Mouse (Mus musculus): ENCODE data around the gene Slc24a4. TPM values are rescaled to one million over a fixed set of nuclear protein-coding genes. Genes with fewer than 3 reads are reported as not detected.

Gene Slc24a4
- 1 to 10 TPM; 1.3 to 2.0 TPM for total RNA-seq (2021)

DNA sequence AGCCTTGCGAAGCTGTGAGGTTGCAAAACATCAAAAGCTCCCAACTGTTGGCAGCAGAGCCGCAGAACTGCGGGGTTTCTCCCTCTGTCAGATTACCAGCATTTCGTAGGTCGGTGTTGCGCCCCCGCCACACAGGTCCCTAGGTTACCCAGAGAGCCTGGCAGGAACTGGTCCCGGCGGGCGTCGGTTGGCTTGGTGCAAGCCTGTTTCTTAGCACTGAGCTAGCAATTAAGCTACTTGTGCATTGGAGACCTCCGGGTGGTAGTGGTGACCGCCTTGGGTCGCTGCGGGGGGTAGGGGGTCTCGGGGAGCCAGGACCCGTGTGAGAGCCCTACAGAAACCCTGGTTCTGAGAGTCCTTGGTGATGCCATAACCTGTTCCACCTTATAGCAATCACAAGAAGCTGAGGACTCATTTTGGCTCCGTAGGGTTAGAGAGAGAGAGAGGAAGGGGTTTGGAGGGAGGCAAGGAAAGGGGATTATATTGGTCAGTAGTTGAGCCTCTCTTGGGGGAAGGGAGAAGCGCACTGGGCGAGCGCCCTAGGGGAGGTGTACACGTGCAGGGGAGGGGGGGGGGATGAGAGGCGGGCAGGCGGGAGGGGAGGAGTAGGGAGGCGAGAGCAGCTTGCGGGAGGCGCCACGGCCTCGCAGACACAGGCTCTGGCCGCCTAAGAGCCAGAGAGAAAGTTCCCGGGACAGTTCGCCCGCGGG is at the start of gene Slc24a4:
Gene Slc24a4, plus strand, starts transcription at position 653 of the 710 bp plus-strand sequence.
- peak in 1 of 2 experiments; percentile 5 for DNase-seq
- intact Hi-C loops (cut with DNase I) = no loop called here

DNA sequence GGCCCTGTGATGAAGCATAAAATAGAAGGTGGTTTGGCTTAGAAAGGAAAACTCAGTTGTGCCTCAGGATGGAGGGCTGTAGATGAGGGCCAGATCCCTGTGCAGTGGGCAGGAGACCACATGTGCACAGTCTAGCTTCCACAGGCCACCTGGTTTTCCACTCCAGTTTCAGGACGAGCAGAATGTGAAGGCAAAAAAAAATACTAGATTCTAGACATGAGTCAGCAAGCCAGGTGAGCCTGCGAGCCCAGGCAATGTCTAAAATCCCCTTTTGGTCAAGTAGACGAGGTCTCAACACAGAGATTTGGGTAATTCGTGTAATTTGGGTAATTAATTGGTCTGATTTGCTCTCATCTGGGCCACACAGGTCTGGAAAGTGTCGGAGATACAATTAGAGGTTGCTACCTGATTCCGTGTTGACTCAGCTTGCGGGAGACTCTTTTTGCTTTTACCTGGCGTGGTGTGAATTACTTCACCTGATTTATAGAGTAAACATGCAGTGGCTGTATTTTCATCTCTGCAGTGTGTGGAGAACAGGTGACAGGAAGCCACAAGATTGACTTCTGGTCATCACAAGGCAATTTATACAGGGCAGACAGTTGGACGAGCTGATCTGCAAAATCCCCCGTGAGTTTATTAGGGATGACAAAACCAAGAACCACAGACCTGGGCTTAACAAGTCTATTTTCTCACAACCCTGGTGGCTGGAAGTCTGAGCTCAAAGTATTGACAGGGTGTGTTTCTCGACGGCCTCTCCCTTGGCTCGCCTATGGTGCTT is 45.7 kb upstream of the Slc24a4 start:
- DNase-seq = no peak
- intact Hi-C loops (cut with DNase I) = no loop called here

DNA sequence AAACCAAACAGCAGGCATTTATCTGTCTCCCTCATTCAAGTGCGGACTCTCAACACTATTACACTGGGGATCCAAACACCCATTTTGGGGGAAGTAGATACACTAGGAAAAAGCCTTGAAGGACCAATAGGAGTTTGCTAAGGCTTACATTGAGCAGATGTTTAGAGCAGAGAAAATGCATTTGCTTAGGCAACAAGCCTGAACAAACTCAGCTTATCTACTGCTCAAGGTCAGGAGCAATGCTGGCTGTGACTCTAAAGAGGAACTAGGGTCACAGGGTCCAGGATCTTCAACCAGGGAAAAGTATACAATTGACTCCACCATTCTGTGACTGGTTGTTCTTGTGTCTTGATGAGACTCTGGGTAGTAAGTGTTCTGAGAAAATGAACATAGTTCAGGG is 38.0 kb upstream of the Slc24a4 start:
- no peak for DNase-seq
- intact Hi-C loops (cut with DNase I) = no loop called here

DNA sequence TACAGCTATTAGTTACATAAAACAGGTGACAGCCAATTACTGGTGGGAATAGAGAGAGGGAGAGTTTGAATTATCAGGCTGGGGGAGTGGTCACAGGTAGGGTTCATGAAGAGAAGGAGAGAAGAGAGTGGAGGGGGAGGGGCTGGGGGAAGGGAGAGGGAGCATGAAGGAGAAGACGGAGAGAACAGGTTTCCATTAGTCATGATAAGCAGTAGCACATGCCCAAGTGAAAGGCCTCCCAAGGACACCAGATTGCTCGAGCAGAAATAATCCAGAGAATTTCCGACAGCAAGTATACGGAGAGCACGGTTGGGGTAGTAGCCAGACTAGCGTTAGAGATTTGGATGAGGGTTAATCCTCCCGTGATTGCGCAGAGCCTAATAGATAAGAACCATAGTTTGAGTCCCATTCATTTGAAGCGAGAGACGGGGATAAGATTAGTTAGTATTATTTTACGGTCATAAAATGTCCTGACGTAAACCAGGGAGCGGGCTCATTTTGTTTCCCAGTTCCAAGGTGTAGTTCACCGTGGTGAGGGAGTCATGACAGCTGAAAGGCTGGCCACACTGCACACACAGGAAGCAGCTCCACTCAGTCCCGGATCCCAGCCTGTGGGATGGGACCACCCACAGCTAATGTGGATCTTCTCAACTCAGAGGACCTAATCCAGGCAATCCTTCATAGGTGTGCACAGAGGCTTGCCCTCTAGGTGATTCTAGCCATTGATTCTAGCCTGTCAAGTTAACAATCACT is 36.0 kb upstream of the Slc24a4 start:
- intact Hi-C loops (cut with DNase I) = no loop called here
- no peak for DNase-seq

DNA sequence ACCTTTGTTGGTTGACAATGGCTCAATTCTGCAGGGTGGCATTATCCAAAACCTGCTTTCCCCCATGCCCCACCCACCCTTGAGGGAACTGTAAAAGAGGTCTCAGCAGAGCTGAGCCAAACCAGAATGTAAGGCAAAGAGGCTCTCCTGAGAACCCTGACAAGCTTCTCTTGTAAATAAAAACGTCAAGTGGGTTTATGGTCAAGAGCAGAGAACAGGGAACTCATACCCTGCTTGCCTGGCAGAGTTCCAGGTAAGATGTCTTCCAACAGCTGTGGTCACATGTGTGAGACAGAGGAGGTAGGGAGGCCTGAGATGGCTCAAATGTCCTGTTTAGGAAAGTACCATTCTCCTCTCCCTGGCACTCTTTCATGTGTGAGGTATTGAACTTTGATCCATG is 22.5 kb upstream of the Slc24a4 start:
- intact Hi-C loops (cut with DNase I) = no loop called here

DNA sequence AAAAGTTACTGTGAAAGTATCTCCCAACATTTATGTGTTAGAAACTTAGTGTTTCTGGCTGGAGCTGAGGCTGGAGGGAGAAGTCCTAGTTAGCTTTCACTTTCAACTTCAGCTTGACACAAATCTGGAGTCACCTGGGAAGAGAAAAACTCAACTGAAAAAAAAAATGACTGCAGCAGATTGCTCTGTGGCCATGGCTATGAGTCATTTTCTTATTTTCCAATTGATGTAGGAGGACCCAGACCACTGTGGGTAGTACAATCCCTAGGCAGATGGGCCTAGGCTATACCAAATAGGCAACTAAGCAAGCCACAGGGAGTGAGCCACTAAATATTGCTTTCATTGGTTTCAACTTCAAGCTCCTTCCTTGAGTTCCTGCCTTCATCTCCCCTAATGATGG is 19.7 kb upstream of the Slc24a4 start:
- intact Hi-C loops (cut with DNase I) = no loop called here
- DNase-seq = no peak

More for the DNA sequence above, 22.5 kb upstream of the Slc24a4 start:
- DNase-seq = no peak

DNA sequence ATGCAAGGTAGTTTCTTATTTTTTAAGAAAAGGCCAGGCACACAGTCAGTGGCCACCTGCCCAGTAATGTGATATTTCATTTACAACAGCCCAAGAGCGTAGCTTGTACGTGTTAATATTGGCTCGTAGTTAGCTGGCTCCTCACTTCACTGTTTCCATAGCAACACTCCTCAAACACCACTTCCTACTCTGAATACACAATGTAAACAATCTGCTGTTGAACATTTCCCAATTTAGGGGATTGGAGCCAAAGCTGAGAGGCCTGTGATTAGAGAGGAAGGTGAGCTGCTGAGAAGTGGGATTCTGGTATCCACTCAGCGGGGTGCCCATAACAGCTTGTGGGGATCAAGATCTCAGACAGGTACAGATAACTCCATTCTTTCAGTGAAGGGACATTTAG is 16.0 kb upstream of the Slc24a4 start:
- intact Hi-C loops (cut with DNase I) = no loop called here
- no peak for DNase-seq

DNA sequence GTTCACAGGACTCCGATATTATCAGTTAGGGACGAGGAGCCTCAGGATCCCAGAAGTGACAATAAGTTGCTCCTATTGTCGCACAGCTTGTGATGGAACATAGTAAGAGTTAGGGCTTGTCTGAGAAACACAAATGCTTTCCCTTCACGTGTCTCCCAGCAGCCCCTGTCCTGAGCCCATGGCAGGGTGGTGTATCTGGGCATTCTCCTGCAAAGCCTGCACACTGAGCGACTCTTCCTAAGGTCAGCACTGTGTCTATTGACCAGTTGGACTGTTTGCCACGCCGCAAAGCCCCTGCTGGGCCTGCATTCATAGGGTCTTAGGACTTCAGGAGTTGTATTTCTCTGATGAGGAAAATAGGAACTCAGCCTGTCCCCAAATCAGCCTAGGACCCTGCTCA is 15.6 kb upstream of the Slc24a4 start:
- no peak for DNase-seq
- intact Hi-C loops (cut with DNase I) = no loop called here

DNA sequence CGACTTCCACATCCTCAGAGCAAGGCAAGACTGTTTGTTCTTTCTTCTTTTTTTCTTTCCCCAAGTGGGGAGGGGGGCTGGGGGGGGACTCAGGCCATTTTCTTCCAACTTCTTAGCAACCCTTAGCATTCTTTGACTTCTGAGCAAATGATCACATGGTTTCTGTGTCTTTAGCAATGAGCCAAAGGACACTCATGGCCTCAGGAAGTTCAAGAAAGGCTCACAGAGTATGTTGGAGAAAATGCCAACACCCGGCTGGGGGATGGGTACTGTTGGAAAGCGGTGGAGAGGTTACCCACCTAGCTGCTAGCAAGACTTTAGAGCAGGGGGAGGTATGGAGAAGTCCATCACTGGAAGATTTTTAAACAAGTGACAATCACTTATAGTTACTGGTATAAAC is 15.1 kb upstream of the Slc24a4 start:
- intact Hi-C loops (cut with DNase I) = no loop called here
- no peak for DNase-seq

DNA sequence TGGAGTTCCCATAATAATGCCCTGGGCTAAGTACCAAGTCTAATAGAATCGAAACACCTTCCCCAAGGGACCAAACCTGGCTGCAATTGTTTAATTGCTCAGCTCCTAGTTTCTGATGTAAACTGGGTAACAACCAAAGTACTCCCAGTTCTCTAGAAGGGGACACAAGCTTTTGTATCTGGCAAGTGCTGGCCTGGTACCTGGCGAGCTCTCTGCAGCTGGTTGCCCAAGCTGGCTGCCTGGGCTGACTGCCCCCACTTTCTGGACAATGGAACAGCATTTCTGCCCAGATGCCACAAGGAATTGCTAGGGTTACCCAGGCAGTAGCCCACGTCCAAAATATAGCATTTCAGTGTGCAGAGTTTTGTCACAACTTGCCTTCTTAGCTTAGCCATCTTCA is 12.0 kb upstream of the Slc24a4 start:
- intact Hi-C loops (cut with DNase I) = no loop called here
- no peak for DNase-seq

DNA sequence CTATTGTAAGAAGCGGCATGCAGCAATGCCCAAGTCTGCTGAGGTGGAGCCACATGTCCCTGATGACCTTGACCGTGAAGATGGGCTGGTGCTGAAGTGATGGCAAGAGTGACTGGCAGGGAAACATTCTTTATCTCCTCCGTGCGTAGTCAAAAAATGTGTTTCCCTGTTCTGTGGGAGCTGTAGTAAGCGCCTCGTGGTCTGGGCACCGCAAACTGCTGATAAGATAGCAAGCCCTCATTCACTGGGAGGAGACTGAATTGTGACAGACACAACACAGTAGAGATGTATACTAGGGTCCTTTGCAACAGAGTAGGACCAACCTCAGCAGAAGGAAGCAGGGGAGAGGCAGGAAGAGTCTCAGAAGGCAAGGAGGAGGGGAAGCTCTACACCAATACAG is 10.5 kb upstream of the Slc24a4 start:
- no peak for DNase-seq
- intact Hi-C loops (cut with DNase I) = no loop called here

DNA sequence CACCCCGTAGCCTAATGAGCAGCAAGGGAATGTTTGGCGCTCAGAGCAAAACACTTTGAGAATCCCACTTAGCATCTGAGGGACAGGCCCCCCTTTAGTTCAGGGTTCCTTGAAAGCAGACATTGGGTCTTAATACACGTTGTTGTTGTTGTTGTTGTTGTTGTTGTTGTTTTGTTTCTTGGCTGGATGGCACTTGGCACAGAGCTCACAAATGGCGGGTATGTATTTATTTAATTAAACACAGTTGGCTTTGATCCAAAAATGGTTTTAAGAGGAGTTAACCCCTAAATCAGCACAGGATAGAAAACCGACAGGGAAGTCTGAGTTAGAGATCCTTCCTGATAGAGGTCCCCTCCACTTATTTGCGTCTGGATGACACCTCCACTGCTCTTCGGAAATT is 932 bp upstream of the Slc24a4 start:
- intact Hi-C loops (cut with DNase I) = no loop called here
- no peak for DNase-seq

DNA sequence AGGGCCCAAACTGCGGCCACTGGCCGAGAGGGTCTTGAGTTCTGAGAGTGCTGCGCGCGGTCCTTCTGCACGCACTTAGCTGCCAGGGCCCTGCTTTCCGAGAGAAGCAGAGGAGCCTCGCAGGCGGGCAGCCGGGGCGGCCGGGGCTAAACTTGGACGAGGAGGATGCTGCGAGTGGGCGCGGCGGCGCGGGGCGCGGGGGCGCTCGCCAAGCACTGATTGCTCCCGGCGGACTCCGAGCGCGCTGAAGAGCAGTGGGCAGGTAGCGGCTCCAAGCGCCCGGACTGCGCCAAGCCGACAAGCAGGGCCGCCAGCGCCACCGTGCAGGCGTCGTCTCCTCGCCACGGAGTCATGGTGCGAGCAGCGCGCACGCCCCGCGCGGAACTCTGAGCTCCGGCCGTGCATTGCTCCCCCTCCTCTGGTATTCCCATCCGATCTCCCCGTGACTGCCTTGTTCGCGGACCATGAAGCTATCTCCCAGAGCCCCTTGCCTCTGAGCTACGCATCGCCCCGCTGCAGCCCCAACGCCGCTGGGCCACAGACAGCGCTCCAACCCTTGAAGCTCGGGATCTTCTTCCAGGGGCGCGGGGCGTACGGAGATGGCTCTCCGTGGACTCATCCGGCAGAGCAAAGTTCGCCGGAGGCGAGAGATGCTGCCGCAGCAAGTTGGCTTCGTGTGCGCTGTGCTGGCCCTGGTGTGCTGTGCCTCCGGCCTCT is 416 bp downstream of the Slc24a4 start:
- intact Hi-C loops (cut with DNase I) = no loop called here
- DNase-seq = peak; percentile 47 to 53

DNA sequence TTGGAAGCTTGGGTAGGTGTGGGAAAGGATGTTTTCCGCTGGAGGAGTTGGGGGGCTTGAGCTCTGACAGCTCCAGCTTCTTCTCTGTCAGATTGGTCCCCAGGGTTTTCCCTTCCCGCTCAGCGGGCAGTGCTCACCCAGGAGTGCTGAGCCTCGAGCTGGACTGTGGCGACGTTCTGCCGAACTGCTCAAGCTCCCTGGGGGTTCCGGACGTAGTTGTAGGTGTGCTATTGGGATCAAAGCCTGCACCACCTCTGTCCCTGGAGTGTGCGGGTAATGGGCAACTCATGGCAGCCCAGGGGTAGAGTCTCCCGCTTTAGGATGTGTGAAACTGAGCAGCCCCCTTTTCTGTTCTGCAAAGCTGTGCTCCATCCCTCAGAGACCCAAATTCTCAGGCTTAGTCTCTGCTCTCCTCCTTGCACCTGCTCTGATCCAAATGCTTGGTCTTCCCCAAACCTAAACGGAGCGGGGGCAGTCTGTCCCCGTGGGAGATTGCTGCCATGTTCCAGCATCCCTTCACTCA is 1.0 kb downstream of the Slc24a4 start:
- no peak for DNase-seq
- intact Hi-C loops (cut with DNase I) = no loop called here

DNA sequence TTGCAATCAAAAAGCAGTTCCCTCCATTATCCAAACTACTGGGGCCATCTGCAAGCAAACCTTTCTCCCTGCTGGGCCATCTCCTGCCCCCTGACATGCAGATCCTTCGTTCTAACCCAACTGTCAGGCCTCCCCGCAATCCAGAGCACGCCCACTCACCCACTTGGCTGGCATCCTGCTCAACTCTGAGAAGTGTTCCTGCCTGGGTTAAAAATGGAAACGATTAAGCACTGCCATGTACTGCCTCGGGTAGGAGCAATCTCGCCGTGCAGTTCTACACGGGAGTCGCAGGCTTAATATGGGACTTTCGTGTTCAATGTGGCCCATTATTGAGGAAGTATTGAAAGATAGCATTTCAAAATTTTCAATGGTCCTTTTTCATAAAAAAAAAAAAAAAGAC is 11.2 kb downstream of the Slc24a4 start:
- DNase-seq = peak; percentile 25 to 40

DNA sequence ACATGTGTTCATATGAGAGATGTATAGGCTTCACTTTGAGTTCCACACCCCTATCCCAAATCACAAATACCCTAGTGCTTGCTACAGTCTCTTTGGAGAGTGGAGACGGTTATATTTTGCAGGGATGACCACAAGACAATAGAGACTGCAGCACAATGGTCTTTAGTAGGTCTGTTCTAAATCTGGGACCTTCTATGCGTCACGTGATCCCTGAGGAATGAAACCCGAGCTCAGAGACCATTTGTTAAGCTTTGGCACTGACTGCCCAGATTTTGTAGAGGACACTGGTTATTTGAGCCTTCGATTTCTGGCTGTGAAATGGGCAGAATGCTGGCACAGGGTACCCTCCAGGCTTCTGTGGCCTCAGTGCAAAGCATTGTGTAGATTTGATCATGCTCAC is 12.8 kb downstream of the Slc24a4 start:
- intact Hi-C loops (cut with DNase I) = loop anchor here (2.0 kb wide), 1 partner anchor 41 kb away; no protein-coding TSS in a partner anchor
- no peak for DNase-seq

More for the DNA sequence above, 11.2 kb downstream of the Slc24a4 start:
- intact Hi-C loops (cut with DNase I) = loop anchor here (2.0 kb wide), 1 partner anchor 43 kb away; no protein-coding TSS in a partner anchor

DNA sequence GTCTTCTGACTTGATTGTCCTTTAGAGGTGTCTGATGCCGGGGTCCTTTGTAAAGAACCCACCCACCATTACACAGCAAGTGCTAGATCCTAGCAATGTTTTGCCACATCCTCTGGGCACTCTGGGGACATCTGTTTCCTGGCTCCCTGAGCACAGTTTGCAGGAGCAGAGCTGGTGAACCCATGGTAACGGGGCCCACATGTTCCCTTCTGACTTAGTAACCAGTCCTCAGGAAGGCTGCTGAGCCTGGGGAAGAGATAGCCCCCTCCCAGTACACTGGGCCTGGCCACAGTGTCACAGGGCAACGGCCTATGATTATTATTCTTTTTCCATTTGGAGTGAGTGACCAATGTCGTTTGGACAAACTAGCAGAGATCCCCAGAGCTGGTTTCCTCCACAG is 19.1 kb downstream of the Slc24a4 start:
- DNase-seq = no peak
- intact Hi-C loops (cut with DNase I) = no loop called here

DNA sequence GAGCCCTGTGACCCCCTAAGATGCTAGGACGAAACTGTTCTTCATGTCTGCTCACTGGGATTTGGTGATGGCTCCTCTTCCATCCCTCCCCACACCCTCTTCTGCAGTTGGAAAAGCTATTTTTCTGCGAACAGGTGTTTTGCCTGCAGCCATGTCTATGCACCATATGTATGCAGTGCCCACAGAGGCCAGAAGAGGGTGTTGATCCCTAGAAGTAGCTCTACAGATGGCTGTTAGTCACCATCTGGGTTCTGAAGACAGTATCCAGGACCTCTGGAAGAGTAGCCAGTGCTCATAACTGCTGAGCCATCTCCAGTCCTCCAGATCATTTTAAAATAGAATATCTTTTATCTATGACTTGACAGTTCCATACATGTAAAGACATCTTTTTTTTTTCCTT is 20.2 kb downstream of the Slc24a4 start:
- DNase-seq = no peak
- intact Hi-C loops (cut with DNase I) = no loop called here

DNA sequence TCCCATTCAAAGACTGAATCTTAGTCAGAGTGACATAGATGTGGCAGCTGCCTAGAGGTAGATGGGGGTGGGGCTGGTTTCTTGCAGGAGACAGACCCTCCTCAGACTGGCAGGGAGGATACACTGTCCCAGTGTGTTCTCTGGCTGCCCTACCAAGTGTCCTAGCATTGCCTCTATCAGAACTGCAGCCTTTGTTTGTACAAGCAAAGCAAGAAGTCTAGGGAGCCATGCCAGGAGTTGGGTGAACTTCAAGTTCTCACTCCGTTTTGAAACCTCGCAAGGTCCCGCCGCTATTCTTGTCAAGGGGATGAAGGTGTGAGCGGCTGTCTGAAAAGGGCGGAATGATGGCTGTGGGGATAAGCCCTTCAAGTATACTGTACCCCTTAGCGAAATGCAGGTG is 22.7 kb downstream of the Slc24a4 start:
- peak; percentile 58 to 59 for DNase-seq
- intact Hi-C loops (cut with DNase I) = no loop called here

DNA sequence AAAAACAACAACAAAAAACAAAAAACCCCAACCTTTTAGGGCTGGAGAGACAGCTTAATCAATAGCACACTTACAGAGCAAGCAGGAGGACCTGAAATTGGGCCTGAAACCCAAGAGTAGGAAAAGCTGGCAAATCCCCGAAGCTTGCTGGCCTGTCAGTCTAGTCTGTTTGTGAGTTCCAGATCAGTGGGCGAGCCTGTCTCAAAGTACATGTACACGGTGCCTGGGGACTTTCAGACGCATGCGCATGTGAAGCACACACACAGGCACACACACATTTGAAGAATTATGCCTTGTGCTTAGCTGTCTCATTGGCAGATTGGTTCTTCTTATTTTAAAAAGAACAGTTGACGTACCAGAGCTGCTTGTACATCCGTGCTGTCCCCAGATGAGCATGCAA is 25.3 kb downstream of the Slc24a4 start:
- no peak for DNase-seq
- intact Hi-C loops (cut with DNase I) = no loop called here

DNA sequence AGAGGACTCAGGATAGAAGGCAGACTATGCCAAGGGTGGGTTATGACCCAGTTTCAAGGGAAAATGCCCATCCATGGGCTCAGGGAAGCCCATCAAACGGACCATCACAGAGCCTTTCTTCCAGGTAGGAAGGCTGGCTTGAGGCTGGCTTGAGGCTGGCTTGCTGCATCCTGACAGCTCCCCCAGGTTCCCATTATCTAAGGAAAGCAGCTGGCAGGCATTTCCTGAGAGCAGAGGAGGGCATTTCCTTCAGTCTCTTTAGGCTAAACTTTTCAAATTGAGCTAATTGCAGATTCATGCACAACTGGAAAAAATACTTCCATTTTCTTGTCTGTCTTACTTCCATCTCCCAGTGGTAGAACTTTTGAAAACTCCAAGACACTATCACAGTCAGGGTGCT is 26.3 kb downstream of the Slc24a4 start:
- DNase-seq = no peak
- intact Hi-C loops (cut with DNase I) = no loop called here
